Mouse (Mus musculus) retina, postnatal 1 day (tissue): ENCODE results near the gene Zbtb46.
"Not testable (repeated sequence)": the region's sequence is repeated elsewhere in the genome, so short reads cannot be mapped to it uniquely, and the experiment has no call there.

Experiments used
- DNase-seq: peaks from one replicate; pipeline ENCODE4 v3.0.0-alpha.2; 2012

Zbtb46 gene

DNA sequence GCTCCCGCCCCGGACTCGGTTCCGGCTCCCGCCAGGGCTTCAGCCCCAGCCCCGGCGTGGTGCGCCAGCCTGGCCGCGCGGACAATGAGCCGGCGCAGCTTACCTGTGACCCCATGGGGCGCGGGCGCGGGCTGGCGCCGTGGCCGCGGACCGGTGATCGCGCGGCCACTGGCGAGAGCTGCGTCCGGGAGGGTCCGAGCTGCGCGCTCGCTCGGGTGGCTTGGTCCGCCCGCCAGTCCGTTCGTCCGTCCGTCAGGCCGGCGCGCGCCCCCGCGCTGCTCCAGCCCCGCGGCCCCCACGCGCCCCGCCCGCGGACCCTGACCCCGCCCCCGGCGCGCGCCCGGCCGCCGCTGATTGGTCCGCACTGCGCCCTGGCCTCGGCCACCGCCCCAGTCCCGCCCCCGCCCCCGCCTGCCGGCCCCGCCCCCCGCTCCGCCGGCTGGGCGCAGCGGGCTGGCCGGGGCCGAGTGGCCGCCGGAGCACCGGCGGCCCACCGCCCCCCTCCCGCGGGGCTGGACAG, at the start of gene Zbtb46:
Zbtb46 (minus strand) TSS at position 274 of the 520 bp plus-strand sequence.
- peak; percentile 89 for DNase-seq

DNA sequence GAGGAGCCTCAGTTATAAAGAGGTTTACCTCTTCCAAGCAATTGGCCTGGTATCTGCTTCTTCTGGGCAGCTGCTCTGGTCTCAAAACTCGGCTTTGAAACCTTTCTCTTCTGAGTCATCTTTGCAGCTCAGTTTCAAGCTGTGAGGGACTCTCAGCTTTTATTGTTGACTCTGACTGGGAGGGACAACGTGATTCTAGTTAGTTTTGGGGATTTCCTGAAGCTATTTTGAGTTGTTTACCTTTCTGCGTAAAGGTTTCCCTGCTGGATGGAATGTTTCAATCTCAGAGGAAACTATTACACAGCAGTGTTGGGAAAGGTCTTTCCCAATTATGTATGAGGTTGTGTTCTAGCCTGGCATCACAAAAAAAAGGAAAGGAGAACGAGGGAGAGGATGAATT, 39.4 kb upstream of the Zbtb46 start:
- no peak for DNase-seq

DNA sequence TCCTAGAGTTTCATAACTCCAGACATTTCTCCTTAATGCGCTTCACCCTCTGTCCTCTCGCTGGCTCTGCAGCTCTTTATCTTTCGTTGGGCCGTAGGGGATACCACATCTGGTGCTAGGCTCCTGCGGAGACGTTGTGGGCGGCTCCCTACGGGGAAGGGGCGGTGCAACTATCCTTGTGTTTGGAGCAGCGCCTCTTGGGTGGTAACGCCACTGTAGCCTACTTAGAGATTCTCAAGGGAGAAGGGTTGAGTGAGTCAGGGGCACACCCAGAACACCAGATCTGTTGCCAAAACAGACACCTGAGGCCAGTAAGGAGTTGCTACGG, 38.3 kb upstream of the Zbtb46 start:
- peak; percentile 73 for DNase-seq

DNA sequence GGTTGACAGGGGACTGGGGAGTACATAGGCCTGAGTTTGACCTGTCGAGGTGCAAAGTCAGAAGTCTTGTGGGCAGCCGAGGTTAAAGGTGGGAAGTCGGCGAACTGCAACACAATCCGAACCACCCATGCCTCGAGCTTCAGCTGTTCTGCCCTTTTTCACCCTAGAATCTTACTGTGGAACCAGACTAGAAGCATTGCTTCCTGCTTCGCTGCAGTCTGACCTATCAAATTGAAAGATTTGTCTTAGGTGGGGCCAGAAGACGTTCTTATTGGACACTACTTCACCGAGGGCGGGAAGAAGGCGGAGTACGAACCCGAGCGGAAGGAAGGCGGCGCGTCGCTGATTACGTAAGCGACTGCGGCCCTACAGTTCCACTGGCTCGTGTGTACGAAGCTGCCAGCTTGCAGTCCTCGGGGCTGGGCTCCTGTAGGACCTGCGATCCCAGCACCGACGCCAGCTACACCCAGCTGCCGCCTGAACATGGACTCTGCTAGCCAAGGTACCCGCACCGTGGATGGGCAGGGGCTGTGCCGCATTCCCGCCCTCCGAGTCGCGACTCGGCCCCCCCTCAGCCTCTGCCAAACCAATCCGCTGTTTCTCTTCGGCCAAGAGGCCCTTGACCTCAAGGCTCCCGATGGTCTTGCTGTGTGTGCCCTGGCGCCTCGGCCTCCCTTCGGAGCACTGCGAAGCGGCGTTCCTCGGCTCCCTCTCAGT, 37.8 kb upstream of the Zbtb46 start, which contains the start of gene Tpd52l2:
Tpd52l2 (plus strand) TSS at position 312 of the 717 bp plus-strand sequence.
- peak; percentile 98 for DNase-seq

DNA sequence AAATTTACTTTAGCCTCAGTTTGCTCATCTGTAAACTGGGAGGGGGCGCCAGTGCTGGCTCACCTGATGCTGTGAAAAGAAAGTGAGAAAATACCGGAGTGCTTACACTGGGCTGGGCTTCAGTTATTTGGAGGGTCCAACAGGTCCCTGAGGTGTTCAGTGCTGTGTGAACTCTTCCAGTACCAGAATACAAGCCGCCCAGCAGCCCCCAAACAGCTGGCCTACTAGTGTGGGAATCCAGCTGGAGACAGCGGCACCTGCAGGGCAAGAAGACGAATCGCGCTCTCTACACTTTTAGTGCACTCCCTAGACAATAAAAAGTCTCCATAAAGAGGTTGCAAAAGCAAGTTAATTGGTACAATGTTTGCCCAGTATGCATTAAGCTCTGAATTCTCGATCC, 37.1 kb upstream of the Zbtb46 start:
- peak; percentile 70 for DNase-seq

DNA sequence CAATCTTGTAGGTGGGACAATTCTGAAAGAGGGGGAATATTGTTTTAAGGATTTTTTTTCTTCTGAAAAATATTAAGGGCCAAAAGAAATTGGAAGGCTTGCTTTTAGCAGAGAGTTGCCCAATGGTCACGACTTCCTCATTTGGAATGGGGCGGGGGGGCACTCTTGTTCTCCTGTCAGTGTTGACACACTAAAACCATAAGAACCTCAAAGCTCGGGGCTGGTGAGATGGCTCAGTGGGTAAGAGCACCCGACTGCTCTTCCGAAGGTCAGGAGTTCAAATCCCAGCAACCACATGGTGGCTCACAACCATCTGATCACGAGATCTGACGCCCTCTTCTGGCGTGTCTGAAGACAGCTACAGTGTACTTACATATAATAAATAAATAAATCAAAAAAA, 36.6 kb upstream of the Zbtb46 start:
- DNase-seq, result not testable (repeated sequence)

DNA sequence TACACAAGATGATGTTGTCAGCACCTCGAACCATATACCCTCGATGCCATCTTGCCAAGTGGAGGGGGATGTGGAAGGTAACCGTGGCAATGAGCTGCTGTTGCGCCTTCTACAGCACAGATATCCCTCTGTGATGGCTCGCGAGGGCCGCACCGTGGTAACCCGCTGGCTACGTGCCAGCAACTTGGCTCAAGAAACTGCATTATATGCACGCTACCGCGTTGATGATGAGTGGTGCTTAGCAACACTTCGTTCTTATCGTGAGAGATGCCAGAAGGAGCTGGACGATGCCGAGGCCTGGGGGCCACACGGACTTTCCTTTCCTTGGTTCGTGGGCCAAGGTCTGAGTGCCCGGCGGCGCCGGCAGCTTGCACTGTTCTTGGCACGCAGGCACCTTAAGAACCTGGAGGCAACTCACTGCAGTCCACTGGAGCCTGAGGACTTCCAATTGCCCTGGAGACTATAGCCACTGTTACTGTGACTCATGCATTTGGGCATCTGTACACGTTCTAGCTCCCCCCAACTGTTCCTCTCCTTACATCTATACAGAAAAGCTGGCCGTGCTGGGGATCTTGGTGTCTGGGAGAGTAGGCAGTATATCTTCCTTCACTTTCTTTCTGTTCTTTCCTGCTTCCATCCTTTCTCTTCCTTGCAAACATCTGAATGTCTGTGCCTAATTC, 35.2 kb upstream of the Zbtb46 start:
- DNase-seq, result peak; percentile 12

DNA sequence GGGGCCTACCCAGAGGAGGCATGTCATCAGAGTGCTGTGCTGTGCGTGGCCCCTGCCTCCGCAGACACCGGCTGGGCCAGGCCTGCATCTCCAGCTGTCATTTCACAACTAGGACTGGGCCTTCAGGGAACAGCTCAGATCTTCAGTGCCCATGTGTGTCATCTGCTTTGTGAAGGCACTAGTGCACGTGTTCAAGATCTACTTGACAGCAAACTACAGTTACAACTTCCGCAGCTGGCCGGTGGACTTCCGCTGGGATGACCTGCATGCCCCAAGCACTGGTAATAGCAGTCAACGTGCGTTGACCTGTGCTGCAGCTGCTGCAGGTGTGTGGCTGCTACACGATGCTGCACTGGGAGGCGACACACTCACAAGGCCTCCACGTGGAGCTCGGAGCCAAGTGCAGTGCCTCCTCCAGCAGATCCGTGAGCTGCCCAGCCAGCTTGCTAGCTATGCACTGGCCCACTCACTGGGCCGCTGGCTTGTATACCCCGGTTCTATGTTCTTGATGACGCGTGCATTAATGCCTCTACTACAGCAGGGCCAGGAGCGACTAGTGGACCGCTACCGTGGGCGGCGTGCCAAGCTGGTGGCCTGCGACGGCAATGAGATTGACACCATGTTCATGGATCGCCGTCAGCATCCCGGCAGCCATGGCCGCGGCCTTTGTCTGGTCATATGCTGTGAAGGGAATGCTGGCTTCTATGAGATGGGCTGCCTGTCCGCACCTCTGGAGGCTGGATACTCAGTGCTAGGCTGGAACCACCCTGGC, 34.1 kb upstream of the Zbtb46 start, which contains the start of gene Abhd16b:
Abhd16b (plus strand) TSS at position 51 of the 772 bp plus-strand sequence.
- DNase-seq, result no peak

DNA sequence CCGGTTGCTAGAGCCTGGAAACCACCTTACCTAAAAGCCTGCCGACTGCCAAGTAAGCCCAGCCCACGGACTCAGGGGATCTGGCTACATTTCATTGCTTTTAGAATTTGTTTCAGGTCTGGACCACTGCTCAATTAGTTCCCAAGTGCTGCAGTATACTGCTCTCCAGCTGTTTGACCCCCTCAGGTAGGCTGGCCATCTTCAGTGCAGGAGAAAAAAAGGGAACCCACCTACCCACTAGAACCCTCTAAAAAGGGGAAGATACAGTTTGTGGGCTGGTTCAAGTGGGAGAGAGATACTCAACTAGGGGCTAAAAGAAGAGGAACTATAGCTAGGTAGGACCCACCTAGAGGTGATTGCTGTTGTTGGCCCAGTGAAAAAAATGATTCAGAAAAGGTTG, 33.0 kb upstream of the Zbtb46 start:
- no peak for DNase-seq

DNA sequence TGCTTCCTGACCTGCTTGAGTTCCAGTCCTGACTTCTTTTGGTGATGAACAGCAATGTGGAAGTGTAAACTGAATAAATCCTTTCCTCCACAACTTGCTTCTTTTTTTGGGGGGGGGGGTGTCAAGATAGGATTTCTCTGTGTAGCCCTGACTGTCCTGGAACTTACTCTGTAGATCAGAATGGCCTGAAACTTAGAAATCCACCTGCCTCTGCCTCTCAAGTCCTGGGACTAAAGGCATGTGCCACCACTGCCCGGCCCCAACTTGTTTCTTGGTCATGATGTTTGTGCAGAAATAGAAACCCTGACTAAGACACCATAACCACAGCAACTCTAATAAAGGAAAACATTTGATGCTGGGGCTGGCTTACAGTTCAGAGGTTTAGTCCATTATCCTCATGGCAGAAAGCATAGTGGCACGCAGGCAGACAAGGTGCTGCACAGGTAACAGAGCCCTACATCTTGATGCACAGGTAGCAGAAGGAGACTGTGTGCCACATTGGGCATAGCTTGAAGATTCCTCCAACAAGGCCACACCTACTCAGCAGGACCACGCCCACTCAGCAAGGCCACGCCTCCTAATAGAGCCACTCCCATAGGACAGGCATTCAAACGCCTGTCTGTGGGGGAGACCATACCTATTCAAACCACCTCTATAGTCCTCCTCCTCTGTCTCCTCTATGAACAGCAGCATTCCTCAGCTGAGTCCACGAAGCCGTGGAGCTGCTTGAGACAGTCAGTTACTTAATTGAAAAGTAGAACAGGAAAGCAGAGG, 32.4 kb upstream of the Zbtb46 start:
- DNase-seq, result peak; percentile 29

DNA sequence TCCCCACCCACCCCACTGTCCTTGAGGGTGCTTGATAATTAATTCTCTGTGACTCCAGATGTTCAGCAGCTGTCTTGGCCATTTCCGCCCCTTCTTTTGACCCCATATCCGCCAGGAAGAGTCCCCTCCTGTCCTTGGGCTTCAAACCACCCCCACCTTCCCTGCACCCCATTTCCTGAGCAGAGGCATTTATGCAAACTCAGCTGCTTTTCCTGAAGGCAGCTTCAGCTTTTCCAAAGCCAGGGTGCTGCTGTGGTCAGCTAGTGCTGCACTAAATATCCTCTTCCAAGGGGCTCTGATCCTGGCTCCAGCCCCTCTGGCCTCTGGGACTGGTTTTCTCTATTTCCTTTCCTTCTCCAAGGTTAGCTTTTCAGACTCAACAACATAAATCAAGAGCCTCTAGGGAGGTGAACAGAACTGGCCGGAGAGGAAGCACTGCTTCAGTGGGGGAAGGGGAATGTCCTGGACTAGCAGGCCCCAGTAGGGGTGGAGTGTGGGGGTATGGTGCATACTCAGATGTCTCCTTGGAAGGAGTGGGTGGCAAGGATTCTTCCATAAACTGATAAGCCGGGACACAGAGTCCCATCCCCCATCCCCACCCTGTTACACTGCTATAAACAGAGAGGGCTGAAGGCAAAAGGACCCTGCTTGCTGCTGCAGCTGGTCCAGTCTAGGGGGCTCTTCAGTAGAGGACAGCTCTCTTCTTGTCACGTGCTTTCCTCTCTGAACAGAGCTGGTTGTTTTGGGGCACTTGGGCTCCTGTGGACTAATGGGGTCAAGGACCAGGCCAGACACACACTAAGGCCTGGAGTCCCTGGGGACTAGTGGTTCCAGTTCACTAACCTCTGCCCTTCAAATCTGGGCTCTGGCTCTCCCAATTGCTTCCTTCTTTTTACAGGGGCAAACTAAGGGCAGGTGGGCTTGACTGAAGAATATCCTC, 28.4 kb upstream of the Zbtb46 start:
- no peak for DNase-seq

DNA sequence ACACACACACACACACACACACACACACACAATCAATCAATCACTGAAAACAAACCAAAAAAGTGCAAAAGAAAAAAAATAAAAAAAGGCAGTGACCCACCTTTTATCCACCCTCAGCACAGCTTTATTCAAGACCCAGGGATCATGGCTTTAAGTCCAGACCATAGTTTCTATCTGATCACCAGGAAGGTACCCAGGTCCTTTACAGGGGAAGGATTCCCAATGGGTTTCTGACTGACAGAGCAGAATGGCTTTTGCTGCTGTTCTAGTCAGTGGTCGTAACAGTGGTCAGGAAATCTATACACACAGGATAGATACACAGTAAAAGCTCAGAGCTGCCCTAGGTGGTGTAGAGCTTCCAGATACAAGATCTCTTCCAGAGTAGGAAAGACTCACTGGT, 26.5 kb upstream of the Zbtb46 start:
- no peak for DNase-seq

DNA sequence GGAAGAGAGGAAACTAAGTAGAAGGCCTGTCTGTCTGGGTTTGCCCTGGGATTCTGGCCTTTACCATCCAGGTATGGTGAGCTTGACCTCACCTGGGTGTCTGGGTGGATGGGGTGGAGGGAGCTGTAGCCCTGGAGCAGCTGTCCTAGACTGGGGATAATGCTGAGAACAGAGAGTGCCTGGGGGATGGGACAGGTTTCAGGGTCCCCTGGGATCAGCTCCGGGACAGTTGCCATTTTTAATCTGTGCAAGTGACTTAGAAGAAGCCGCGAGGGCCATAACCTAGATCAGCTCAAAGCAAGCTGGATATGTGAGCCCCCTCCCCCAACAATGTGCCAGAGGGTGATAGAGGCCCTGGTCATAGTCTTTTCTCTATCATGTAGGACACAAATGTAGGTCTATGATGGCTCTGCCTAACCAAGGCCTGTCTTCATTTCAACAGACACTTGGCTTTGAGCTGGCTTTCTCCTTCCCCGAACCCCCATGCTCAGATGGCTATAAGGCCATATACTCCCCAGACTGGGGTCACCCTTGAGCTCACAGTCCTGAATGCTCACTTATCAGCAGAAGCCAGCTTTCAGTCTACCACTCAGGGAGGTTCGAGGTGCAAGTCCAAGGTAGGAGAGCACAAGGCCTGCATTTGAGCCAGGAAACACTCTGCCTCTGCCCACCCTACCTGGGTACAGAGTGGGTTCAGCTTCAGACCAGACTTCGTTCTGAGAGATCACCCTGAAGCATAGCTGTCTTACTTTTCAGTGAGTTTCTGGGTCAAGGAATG, 25.4 kb upstream of the Zbtb46 start:
- DNase-seq, result peak; percentile 8

DNA sequence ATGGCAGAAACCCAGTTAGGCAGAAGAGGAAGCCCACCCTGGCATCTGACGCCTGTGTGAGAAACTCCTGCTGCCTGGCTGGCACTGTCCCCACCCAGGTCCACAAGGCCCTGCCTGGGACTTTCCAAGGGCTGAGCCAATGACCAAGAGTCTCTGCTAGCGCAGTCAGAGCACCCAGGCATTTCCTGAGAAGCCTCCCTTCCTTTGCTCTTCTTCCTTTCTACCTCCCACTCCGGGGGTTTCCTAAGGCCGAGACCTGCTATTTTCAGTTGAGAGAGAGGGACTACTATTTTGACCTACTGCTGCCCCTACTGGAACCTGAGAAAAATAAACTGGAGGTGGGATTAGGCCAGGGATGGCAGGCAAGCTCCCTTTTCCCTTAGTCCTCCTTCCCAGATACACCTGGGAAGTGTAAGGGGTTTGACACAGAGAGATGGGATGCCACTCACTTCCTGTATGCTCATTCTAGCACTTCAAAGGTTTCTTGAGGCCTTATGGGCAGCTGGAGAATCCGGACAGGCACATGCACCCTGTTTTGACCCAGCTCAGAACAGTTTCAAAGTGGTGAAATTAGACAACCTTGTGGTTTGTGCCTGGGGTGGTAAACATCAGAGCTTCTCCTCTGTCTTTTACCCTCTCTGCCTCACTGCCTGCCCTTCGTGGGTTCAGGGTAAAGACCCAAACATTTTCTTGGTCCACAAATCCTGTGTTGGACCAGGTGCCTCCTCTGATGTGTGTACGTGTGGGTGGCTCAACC, 24.5 kb upstream of the Zbtb46 start:
- peak; percentile 61 for DNase-seq

DNA sequence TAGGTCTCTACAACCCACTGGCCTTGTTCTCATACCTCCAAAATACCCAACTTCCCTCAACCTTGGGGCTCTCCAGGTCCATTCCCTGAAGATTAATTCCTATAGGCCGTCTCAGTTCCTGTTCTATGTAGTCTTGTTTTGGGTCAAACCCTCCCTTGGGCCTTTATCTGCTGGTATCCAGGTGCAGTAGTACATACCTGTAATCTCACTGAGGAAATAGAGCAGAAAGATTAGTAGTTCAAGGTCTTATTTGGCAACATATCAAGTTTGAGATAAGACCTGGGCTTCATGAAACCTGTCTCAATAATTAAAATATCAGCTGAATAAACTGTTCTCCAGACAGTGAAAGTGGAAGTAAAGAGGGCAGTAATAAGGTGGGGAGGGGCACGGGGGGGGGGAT, 23.9 kb upstream of the Zbtb46 start:
- DNase-seq, result no peak

DNA sequence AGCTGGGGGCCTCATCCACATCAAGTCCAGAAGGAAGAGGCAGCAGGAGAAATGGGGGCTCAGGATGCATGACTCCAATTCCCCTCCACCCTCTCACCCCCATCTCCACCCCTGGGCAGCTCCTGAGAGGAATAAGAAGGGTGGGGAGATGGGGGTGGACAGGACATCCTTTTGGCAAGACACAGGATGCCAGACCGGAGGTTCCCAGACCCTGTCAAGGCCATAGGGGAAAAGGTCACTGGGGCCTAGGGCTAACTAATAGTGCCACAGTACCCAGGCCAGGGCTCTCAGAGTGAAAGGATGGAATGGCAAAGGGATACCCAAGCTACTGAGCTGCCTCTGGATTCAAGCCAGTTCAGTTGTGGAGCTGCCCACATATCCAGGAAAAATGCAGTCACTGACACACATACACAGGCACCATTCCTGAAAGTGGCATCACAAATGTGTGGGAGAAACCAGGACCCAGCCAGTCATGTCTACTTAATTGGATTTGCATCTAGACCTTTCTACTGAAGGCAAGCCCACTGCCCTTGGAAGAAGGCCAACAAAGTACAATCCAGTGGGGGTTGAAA, 13.1 kb upstream of the Zbtb46 start:
- no peak for DNase-seq

DNA sequence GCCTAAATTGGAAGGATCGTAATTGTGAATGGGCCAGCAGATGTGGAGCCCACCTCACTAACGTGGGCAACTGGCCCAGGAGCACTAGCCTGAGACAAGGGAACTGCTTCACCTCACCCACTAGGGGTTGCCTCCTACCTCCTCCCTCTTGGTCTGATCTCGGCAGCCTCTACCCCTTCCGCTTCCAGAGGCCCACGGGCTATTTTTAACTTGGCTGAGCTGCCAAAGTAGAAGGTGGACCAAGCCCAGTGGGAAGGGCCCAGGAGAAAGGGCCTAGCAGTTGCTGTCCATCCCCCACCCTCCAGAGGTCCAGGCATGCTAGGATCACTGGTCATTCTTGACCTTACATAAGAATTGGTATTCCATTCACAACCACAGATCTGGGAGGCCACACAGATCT, 12.0 kb upstream of the Zbtb46 start:
- no peak for DNase-seq

DNA sequence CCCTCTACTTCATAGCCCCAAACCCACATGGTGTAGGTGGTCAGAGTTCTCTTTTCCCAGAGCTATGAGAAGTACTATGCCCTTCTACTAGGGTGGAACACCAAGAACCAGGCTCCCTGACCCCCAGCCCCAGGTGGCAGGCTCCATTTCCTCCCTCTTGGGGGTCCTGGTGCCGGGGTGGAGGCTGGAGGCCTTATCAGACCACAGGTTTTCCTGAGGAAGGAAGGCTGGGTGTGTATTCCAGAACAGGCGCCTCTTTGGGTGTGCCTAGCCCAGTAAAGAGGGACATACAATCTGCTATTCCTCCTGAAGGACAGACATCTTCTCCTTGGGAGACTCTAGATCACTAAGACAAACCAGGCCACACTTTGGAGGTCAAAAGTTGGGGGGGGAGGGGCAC, 11.1 kb upstream of the Zbtb46 start:
- no peak for DNase-seq

DNA sequence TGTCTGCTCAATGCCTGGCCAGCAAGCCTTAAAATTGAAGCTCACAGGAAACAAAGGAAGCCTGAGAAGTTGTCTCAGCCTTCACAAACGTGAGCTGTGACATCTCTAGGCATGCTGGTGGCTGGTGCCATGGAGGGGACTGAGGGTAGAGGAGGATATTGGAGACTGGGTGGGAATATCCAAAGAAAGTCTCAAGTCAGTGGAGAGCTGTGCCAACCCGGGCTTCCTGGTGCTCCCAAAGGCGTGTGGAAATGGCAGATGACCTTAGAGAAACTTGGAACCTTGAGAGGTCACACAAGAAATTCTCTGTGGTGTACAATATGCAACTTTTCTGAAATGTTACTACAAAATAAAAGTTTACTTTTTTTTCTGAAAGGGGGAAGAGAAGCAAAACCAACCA, 6.2 kb upstream of the Zbtb46 start:
- no peak for DNase-seq
